Mouse (Mus musculus): ENCODE results near the gene Trip12.

Gene Trip12

GRCm38 (mm10) chr1:84795335-84795734 is 45.0 kb downstream of the Trip12 start:
- no peak for DNase-seq (ENCODE audit: low spot score in 2 of 2)

- no peak for DNase-seq (ENCODE audit: low spot score in 2 of 2)
Observed at GRCm38 (mm10) chr1:84791393-84791792, 48.9 kb downstream of the Trip12 start.

GRCm38 (mm10) chr1:84780630-84781029 is 59.7 kb downstream of the Trip12 start:
- DNase-seq (ENCODE audit: low spot score in 2 of 2) = no peak

- DNase-seq (ENCODE audit: low spot score in 2 of 2) = no peak
Observed at GRCm38 (mm10) chr1:84777455-84777854, 62.9 kb downstream of the Trip12 start.

GRCm38 (mm10) chr1:84758843-84759242 is 81.5 kb downstream of the Trip12 start:
- DNase-seq (ENCODE audit: low spot score in 2 of 2) = no peak

- DNase-seq (ENCODE audit: low spot score in 2 of 2) = no peak
Observed at GRCm38 (mm10) chr1:84742156-84742555, 98.2 kb downstream of the Trip12 start.

- no peak for DNase-seq (ENCODE audit: low spot score in 2 of 2)
Observed at GRCm38 (mm10) chr1:84740080-84740479, 100.2 kb downstream of the Trip12 start.

GRCm38 (mm10) chr1:84737097-84737496 is 103.2 kb downstream of the Trip12 start:
- no peak for DNase-seq (ENCODE audit: low spot score in 2 of 2)

- no peak for DNase-seq (ENCODE audit: low spot score in 2 of 2)
Observed at GRCm38 (mm10) chr1:84733799-84734198, 106.5 kb downstream of the Trip12 start.

- no peak for DNase-seq (ENCODE audit: low spot score in 2 of 2)
Observed at GRCm38 (mm10) chr1:84731763-84732162, 108.6 kb downstream of the Trip12 start.

- DNase-seq (ENCODE audit: low spot score in 2 of 2) = no peak
Observed at GRCm38 (mm10) chr1:84722841-84723240, 117.5 kb downstream of the Trip12 start.

- no peak for DNase-seq (ENCODE audit: low spot score in 2 of 2)
Observed at GRCm38 (mm10) chr1:84722371-84722770, 117.9 kb downstream of the Trip12 start.

GRCm38 (mm10) chr1:84721942-84722341 is 118.4 kb downstream of the Trip12 start:
- DNase-seq (ENCODE audit: low spot score in 2 of 2) = no peak

GRCm38 (mm10) chr1:84709810-84710785 is 130.2 kb downstream of the Trip12 start:
- peak; percentile 78 to 87 for DNase-seq (ENCODE audit: low spot score in 2 of 2)

- DNase-seq (ENCODE audit: low spot score in 2 of 2) = no peak
Observed at GRCm38 (mm10) chr1:84709406-84709805, 130.9 kb downstream of the Trip12 start.

GRCm38 (mm10) chr1:84700254-84700653 is 140.1 kb downstream of the Trip12 start:
- DNase-seq (ENCODE audit: low spot score in 2 of 2) = no peak

GRCm38 (mm10) chr1:84697136-84697535 is 143.2 kb downstream of the Trip12 start:
- peak; percentile 68 to 78 for DNase-seq (ENCODE audit: low spot score in 2 of 2)

- DNase-seq (ENCODE audit: low spot score in 2 of 2) = peak; percentile 51 to 70
Observed at GRCm38 (mm10) chr1:84695517-84696411, 144.6 kb downstream of the Trip12 start, which contains the start of gene Dner. Gene Dner, minus strand, starts transcription at chr1:84696221.

- DNase-seq (ENCODE audit: low spot score in 2 of 2) = peak; percentile 38 to 42
Observed at GRCm38 (mm10) chr1:84694688-84695474, 145.4 kb downstream of the Trip12 start.

GRCm38 (mm10) chr1:84677910-84678309 is 162.4 kb downstream of the Trip12 start:
- DNase-seq (ENCODE audit: low spot score in 2 of 2) = no peak

Data from right cerebral cortex, postnatal 36 days (tissue).